Mouse (Mus musculus) A20 (cell line): ENCODE results near the gene Lrrn1.

Experiments
- DNase-seq: peaks from one replicate; pipeline ENCODE4 v3.0.0-alpha.2; 2011; ENCODE audit warnings: low read depth, low spot score

The Lrrn1 gene

GRCm38 (mm10) chr6:107528877-107529864, at the start of gene Lrrn1:
Gene Lrrn1, plus strand, starts transcription at chr6:107529768.
- DNase-seq, result no peak

GRCm38 (mm10) chr6:107494491-107494890, 35.1 kb upstream of the Lrrn1 start:
- no peak for DNase-seq

- no peak for DNase-seq
Measured at GRCm38 (mm10) chr6:107495830-107496229, 33.7 kb upstream of the Lrrn1 start.

GRCm38 (mm10) chr6:107513716-107514115, 15.9 kb upstream of the Lrrn1 start:
- no peak for DNase-seq

- no peak for DNase-seq
Measured at GRCm38 (mm10) chr6:107523953-107524352, 5.6 kb upstream of the Lrrn1 start.

- DNase-seq, result no peak
Measured at GRCm38 (mm10) chr6:107529911-107530431, 403 bp downstream of the Lrrn1 start.

GRCm38 (mm10) chr6:107530621-107531285, 1.2 kb downstream of the Lrrn1 start:
- DNase-seq, result no peak

- DNase-seq, result no peak
Measured at GRCm38 (mm10) chr6:107531526-107532080, 2.0 kb downstream of the Lrrn1 start.

- no peak for DNase-seq
Measured at GRCm38 (mm10) chr6:107534533-107534932, 5.0 kb downstream of the Lrrn1 start.

- DNase-seq, result no peak
Measured at GRCm38 (mm10) chr6:107536631-107537030, 7.1 kb downstream of the Lrrn1 start.

- DNase-seq, result no peak
Measured at GRCm38 (mm10) chr6:107541222-107541621, 11.7 kb downstream of the Lrrn1 start.

- no peak for DNase-seq
Measured at GRCm38 (mm10) chr6:107541918-107542317, 12.3 kb downstream of the Lrrn1 start.

- no peak for DNase-seq
Measured at GRCm38 (mm10) chr6:107546272-107546671, 16.7 kb downstream of the Lrrn1 start.

- no peak for DNase-seq
Measured at GRCm38 (mm10) chr6:107552511-107552910, 22.9 kb downstream of the Lrrn1 start.

- DNase-seq, result no peak
Measured at GRCm38 (mm10) chr6:107555364-107555763, 25.8 kb downstream of the Lrrn1 start.

GRCm38 (mm10) chr6:107556996-107557395, 27.4 kb downstream of the Lrrn1 start:
- DNase-seq, result no peak

- no peak for DNase-seq
Measured at GRCm38 (mm10) chr6:107557806-107558205, 28.2 kb downstream of the Lrrn1 start.

GRCm38 (mm10) chr6:107562255-107562654, 32.7 kb downstream of the Lrrn1 start:
- DNase-seq, result no peak

GRCm38 (mm10) chr6:107566944-107567634, 37.5 kb downstream of the Lrrn1 start:
- DNase-seq, result no peak

- DNase-seq, result no peak
Measured at GRCm38 (mm10) chr6:107574561-107574960, 45.0 kb downstream of the Lrrn1 start.

- DNase-seq, result no peak
Measured at GRCm38 (mm10) chr6:107575405-107575804, 45.8 kb downstream of the Lrrn1 start.
